Mouse (Mus musculus) CH12.LX (cell line): Measurements from ENCODE around the gene Napa. TPM values are rescaled to one million over a fixed set of nuclear protein-coding genes. Genes with fewer than 3 reads are reported as not detected.

Experiments
- DNase-seq: peaks from one replicate; pipeline ENCODE4 v3.0.0-alpha.2; 2013; ENCODE audit errors: extremely low read depth
- H3K27ac ChIP-seq: 2 replicates; pipeline ENCODE4 v1.5.1; 2012; ENCODE audit warnings: low read depth, mild to moderate bottlenecking, control low read depth, moderate library complexity; ENCODE audit not compliant: insufficient read depth
- H3K27me3 ChIP-seq: replicated peaks from 2 replicates; pipeline ENCODE3; 2012; ENCODE audit warnings: inconsistent platforms
- H3K36me3 ChIP-seq, 2 experiments: replicated peaks in 1 of 2; 2 replicates each; pipeline versions ENCODE3 to v1.6.1; 2012; ENCODE audit warnings: inconsistent platforms in 1 of 2, low read length in 1 of 2, mild to moderate bottlenecking in 1 of 2, mixed read lengths in 1 of 2, moderate library complexity in 1 of 2; ENCODE audit not compliant: control insufficient read depth in 1 of 2, insufficient read depth in 1 of 2
- H3K4me1 ChIP-seq, 2 experiments: 2 replicates each; pipeline ENCODE4 v1.6.1; 2012; ENCODE audit warnings: inconsistent platforms in 1 of 2, moderate library complexity in 1 of 2; ENCODE audit not compliant: insufficient read depth in 2 of 2, control insufficient read depth in 1 of 2
- H3K4me2 ChIP-seq: 2 replicates; pipeline ENCODE4 v1.6.1; 2012; ENCODE audit warnings: low read depth, mild to moderate bottlenecking, control low read depth; ENCODE audit not compliant: poor library complexity, insufficient read depth, severe bottlenecking
- H3K4me3 ChIP-seq, 3 experiments: fragments of 150-350 bp in 1 of 3; sonication (generic) in 1 of 3; replicated peaks in 1 of 3; 2 replicates each; pipeline versions ENCODE3 to v1.5.1; 2011 to 2012; ENCODE audit warnings: low read depth in 2 of 3, low read length in 2 of 3, mild to moderate bottlenecking in 2 of 3, moderate library complexity in 2 of 3, control low read depth in 1 of 3, improper control_type of control experiment in 1 of 3, inconsistent platforms in 1 of 3, mixed read lengths in 1 of 3; ENCODE audit not compliant: poor library complexity in 1 of 3
- H3K79me2 ChIP-seq: replicated peaks from 2 replicates; pipeline ENCODE4 v1.6.1; 2012; ENCODE audit warnings: mild to moderate bottlenecking, moderate library complexity; ENCODE audit not compliant: control insufficient read depth, poor library complexity, insufficient read depth, severe bottlenecking; ENCODE audit errors: extremely low read depth
- H3K9ac ChIP-seq: 2 replicates; pipeline ENCODE4 v1.6.1; 2012; ENCODE audit warnings: low read depth, mild to moderate bottlenecking, control low read depth, moderate library complexity; ENCODE audit not compliant: insufficient read depth
- H3K9me3 ChIP-seq: replicated peaks from 2 replicates; pipeline ENCODE3; 2012; ENCODE audit warnings: low read length, inconsistent platforms, mixed read lengths
- BHLHE40 ChIP-seq: IDR thresholded peaks from 2 replicates; pipeline ENCODE4 v1.6.1; 2011; ENCODE audit warnings: mild to moderate bottlenecking, low read depth, low read length, improper control_type of control experiment
- CHD1 ChIP-seq: IDR thresholded peaks from 2 replicates; pipeline ENCODE4 v1.6.1; 2012; ENCODE audit warnings: low read depth, low read length, improper control_type of control experiment, inconsistent platforms
- CHD2 ChIP-seq: IDR thresholded peaks from 2 replicates; pipeline ENCODE4 v1.6.1; 2011; ENCODE audit warnings: low read length, improper control_type of control experiment
- CTCF ChIP-seq, 2 experiments: IDR thresholded peaks in 1 of 2; conservative IDR thresholded peaks in 1 of 2; 2 replicates each; pipeline ENCODE4 v1.5.1; 2011 to 2012; ENCODE audit warnings: low read depth in 2 of 2, low read length in 2 of 2, improper control_type of control experiment in 1 of 2, inconsistent platforms in 1 of 2, mild to moderate bottlenecking in 1 of 2, moderate library complexity in 1 of 2
- E2F4 ChIP-seq: IDR thresholded peaks from 2 replicates; pipeline ENCODE4 v1.6.1; 2011; ENCODE audit warnings: low read depth, low read length, improper control_type of control experiment; ENCODE audit not compliant: insufficient replicate concordance
- ELF1 ChIP-seq: IDR thresholded peaks from 2 replicates; pipeline ENCODE4 v1.6.1; 2014; ENCODE audit warnings: low read depth, mild to moderate bottlenecking, inconsistent platforms, low read length, improper control_type of control experiment
- JUN ChIP-seq: IDR thresholded peaks from 2 replicates; pipeline ENCODE4 v1.6.1; 2011; ENCODE audit warnings: low read depth, mild to moderate bottlenecking, low read length, improper control_type of control experiment, moderate library complexity; ENCODE audit not compliant: insufficient read depth
- JUND ChIP-seq: conservative IDR thresholded peaks from 2 replicates; pipeline ENCODE4 v1.6.1; 2011; ENCODE audit warnings: low read depth, low read length, improper control_type of control experiment
- MAFK ChIP-seq: IDR thresholded peaks from 2 replicates; pipeline ENCODE4 v1.6.1; 2011; ENCODE audit warnings: low read length, improper control_type of control experiment; ENCODE audit not compliant: insufficient replicate concordance
- MAX ChIP-seq: IDR thresholded peaks from 2 replicates; pipeline ENCODE4 v1.6.1; 2011; ENCODE audit warnings: low read length, improper control_type of control experiment
- MXI1 ChIP-seq: IDR thresholded peaks from 2 replicates; pipeline ENCODE4 v1.6.1; 2011; ENCODE audit warnings: mild to moderate bottlenecking, low read depth, low read length, improper control_type of control experiment
- NELFE ChIP-seq: IDR thresholded peaks from 2 replicates; pipeline ENCODE4 v1.6.1; 2011; ENCODE audit warnings: low read depth, low read length, improper control_type of control experiment
- PAX5 ChIP-seq: IDR thresholded peaks from 2 replicates; pipeline ENCODE4 v1.6.1; 2012; ENCODE audit warnings: low read length, inconsistent platforms, mixed read lengths
- RAD21 ChIP-seq: IDR thresholded peaks from 2 replicates; pipeline ENCODE4 v1.6.1; 2011; ENCODE audit warnings: low read depth, mild to moderate bottlenecking, low read length, improper control_type of control experiment, moderate library complexity
- RCOR1 ChIP-seq: conservative IDR thresholded peaks from 2 replicates; pipeline ENCODE4 v1.6.1; 2012; ENCODE audit warnings: low read depth, mild to moderate bottlenecking, inconsistent platforms, low read length, improper control_type of control experiment
- SIN3A ChIP-seq: IDR thresholded peaks from 2 replicates; pipeline ENCODE4 v1.6.1; 2012; ENCODE audit warnings: low read length, improper control_type of control experiment, inconsistent platforms
- TBP ChIP-seq: conservative IDR thresholded peaks from 2 replicates; pipeline ENCODE4 v1.6.1; 2011; ENCODE audit warnings: low read depth, low read length, improper control_type of control experiment
- UBTF ChIP-seq: IDR thresholded peaks from 2 replicates; pipeline ENCODE4 v1.6.1; 2012; ENCODE audit warnings: low read depth, mild to moderate bottlenecking, inconsistent platforms, low read length, improper control_type of control experiment, moderate library complexity
- USF2 ChIP-seq: conservative IDR thresholded peaks from 2 replicates; pipeline ENCODE4 v1.6.1; 2011; ENCODE audit warnings: low read depth, low read length, improper control_type of control experiment
- ZC3H11A ChIP-seq: IDR thresholded peaks from 2 replicates; pipeline ENCODE4 v1.6.1; 2012; ENCODE audit warnings: low read depth, mild to moderate bottlenecking, inconsistent platforms, low read length, improper control_type of control experiment
- ZKSCAN1 ChIP-seq: IDR thresholded peaks from 2 replicates; pipeline ENCODE4 v1.6.1; 2012; ENCODE audit warnings: low read depth, inconsistent platforms, low read length, improper control_type of control experiment, borderline replicate concordance
- ZMIZ1 ChIP-seq: IDR thresholded peaks from 2 replicates; pipeline ENCODE4 v1.6.1; 2012; ENCODE audit warnings: low read depth, mild to moderate bottlenecking, inconsistent platforms, low read length, improper control_type of control experiment
- dilution Hi-C: fragments of 300-500 bp; cut with MboI; formaldehyde crosslinking; loops from 2 replicates; pipeline ENCODE4 v1.14.3; 2020; ENCODE audit warnings: low sequenced_read_pairs; ENCODE audit not compliant: extremely low pct_unique_long_range_greater_than_20kb, extremely low pct_ligation_motif_present
- in situ Hi-C: fragments of 300-500 bp; cut with MboI; formaldehyde crosslinking; loops from 3 replicates; pipeline ENCODE4 v1.14.3; 2019; ENCODE audit warnings: low sequenced_read_pairs, low pct_ligation_motif_present, low pct_unique_long_range_greater_than_20kb, mixed read lengths
- polyA plus RNA-seq: library from polyadenylated mRNA; unstranded; fragments of >175 nt; gene quantifications from 2 replicates; pipeline ENCODE4 v1.2.1, GENCODE M21; 2012; ENCODE audit warnings: low read depth; ENCODE audit not compliant: insufficient read length
- total RNA-seq, 2 experiments: library from RNA; depleted of rRNA; stranded (reverse); fragments of 300-350 nt in 1 of 2; fragments of >200 nt in 1 of 2; gene quantifications; 2 replicates each; pipeline ENCODE4 v1.2.3; 2012 to 2014

Gene Napa
- total and polyA plus RNA-seq, 3 experiments, result 84.8 to 112 (median 106) TPM

DNA sequence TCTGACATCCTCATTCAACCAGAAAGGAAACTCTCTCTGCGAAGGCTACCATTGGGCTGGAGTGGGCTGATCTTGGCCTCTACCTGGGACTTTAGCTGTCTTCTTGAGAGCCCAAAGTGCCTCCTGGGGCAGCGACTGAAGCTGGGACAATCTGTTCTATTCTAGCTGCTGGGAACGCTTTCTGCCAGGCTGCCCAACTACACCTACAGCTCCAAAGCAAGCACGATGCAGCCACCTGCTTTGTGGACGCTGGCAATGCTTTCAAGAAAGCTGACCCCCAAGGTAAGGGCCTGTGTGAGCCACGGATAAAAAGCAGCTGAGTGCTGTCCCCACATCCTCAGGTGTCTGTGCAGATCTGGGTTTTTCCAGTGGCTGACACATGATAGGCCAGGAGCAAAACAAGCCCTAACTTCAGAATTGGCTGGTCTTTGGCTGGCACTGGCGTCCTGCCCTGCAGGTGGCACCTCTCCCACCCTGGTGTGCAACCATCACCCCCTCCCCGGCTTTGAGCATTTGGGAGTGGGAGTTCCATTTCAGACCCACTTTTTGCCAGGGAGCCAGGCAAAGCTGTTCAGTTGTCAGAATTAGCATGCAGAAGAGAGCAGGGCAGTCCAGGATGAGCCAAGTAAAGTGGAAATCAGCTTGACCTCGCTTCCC, 10.8 kb downstream of the Napa start:
- dilution Hi-C loops, result no loop called here
- Histone ChIP-seq H3K9me3 (no peaks in the 10 kb centered on the region), H3K36me3 (peaks cover 78 to 100% of the 10 kb centered on the region in 2 experiments)

DNA sequence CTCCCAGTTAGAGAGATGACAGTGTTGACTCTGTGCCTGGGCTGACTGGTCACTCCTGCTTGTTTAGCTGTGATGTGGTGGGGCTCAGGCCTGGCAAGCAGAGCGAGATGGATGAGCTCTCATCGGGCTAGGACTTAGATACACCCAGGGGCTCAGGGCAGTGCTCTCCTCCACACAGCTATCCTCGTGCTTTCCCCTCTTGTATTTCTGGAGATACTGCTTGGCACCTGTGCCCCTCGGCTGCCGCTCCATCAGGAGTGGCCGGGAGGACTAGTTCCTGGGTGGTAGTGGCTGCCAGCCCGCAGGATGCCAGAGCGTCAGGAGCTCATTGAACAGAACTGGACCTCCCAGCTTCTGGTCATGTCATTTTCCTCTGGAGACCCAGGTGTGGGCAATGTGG, 11.9 kb downstream of the Napa start:
- peaks cover 10 to 32% of the 10 kb centered on the region in 2 experiments for H3K4me1 ChIP-seq
- H3K4me3 ChIP-seq, result no peak overlapping the region
- in situ Hi-C loops, result no loop called here

More for the DNA sequence above, 10.8 kb downstream of the Napa start:
- Histone ChIP-seq H3K27me3 (no peaks in the 10 kb centered on the region), H3K79me2 (no peaks in the 10 kb centered on the region; the same call in 1 of the 2 replicates), H3K4me2 (no peak overlapping the region), H3K4me1 (peaks cover 8 to 22% of the 10 kb centered on the region in 2 experiments), H3K27ac (no peak overlapping the region), H3K4me3 (no peak overlapping the region), H3K9ac (no peak overlapping the region)
- in situ Hi-C loops, result loop anchor here (5.0 kb wide), 1 partner anchor 52 kb away; no protein-coding TSS in a partner anchor
- no peak for TF ChIP-seq ZKSCAN1
- no peak for TF ChIP-seq PAX5
- TF ChIP-seq USF2, result no peak
- no peak for TF ChIP-seq E2F4
- TF ChIP-seq RCOR1, result no peak
- no peak for DNase-seq

More for the DNA sequence above, 11.9 kb downstream of the Napa start:
- dilution Hi-C loops, result no loop called here
- TF ChIP-seq CHD1 (no peak), MXI1 (no peak), CHD2 (no peak), JUND (no peak), MAFK (no peak), MAX (no peak), CTCF (conservative IDR thresholded peaks at IDR 0.05 in 1 of 2, IDR thresholded peaks at IDR 0.05 in 1 of 2; ENCODE audit: low read depth in 2 of 2, low read length in 2 of 2) (no peak), UBTF (no peak), JUN (no peak), ZC3H11A (no peak), ZMIZ1 (no peak), E2F4 (no peak), SIN3A (no peak), ZKSCAN1 (no peak), BHLHE40 (no peak), ELF1 (no peak), RAD21 (no peak), NELFE (no peak), TBP (no peak)
- H3K9me3 ChIP-seq, result no peaks in the 10 kb centered on the region
- H3K36me3 ChIP-seq, result peaks cover 78 to 100% of the 10 kb centered on the region in 2 experiments
- no peak overlapping the region for H3K4me2 ChIP-seq
- no peaks in the 10 kb centered on the region; the same call in 1 of the 2 replicates for H3K79me2 ChIP-seq
- H3K27me3 ChIP-seq, result no peaks in the 10 kb centered on the region
- no peak overlapping the region for H3K27ac ChIP-seq
- H3K9ac ChIP-seq, result no peak overlapping the region
- no peak for DNase-seq
